Mouse (Mus musculus) liver, postnatal 0 days (tissue): ENCODE results near the gene Klhl29.

Source experiments
- CTCF ChIP-seq: sonication (generic); IDR thresholded peaks from 2 replicates; pipeline ENCODE4 v1.5.1; 2016; ENCODE audit warnings: antibody characterized with exemption, low read depth
- EP300 ChIP-seq: IDR thresholded peaks from 2 replicates; pipeline ENCODE4 v1.6.1; 2016; ENCODE audit warnings: antibody characterized with exemption, low read depth, mild to moderate bottlenecking

DNA sequence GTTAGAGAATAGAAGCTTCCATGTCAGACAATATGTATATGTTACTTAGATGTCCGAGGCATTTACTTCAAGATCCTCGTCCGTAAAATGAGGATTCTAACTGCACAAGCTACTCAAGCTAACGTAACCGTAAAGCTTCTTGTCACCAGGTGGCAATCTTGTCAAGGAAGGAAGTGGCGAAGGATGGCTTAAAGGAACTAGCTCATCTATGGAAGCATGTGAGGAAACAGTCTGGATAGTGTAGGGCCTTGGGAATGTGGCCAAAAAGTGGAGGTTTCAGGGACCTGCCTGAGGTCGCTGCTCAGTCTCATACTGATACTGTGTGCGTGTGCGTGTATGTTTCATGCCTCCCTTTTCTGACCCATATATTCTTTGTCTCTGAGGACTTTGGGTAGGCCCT, 275.9 kb downstream of the Klhl29 start:
- no peak for TF ChIP-seq EP300
- no peak for TF ChIP-seq CTCF
